Mouse (Mus musculus): ENCODE measurements around the gene Zfp488. TPM values are rescaled to one million over a fixed set of nuclear protein-coding genes. Genes with fewer than 3 reads are reported as not detected.

Gene Zfp488
- total RNA-seq, 2 experiments from 2014 or later = 3.4 to 5.0 TPM

GRCm38 (mm10) chr14:33953761-33954160 is 24.8 kb downstream of the Zfp488 start, which contains the start of gene Rbp3:
Gene Rbp3, plus strand, starts transcription at chr14:33954003.
- DNase-seq (ENCODE audit: extremely low spot score in 1 of 2, low spot score in 2 of 2) = no peak
- intact Hi-C loops (cut with DNase I) = no loop called here

GRCm38 (mm10) chr14:33952233-33952981 is 26.2 kb downstream of the Zfp488 start:
- intact Hi-C loops (cut with DNase I) = no loop called here
- no peak for DNase-seq (ENCODE audit: extremely low spot score in 1 of 2, low spot score in 2 of 2)

- intact Hi-C loops (cut with DNase I) = no loop called here
- no peak for DNase-seq (ENCODE audit: extremely low spot score in 1 of 2, low spot score in 2 of 2)
These were observed 32.4 kb downstream of the Zfp488 start for GRCm38 (mm10) chr14:33946125-33946524.

- intact Hi-C loops (cut with DNase I) = no loop called here
- DNase-seq (ENCODE audit: extremely low spot score in 1 of 2, low spot score in 2 of 2) = no peak
These were observed 36.3 kb downstream of the Zfp488 start for GRCm38 (mm10) chr14:33942222-33942621.

GRCm38 (mm10) chr14:33940739-33941138 is 37.8 kb downstream of the Zfp488 start, which contains the start of gene Gdf2:
Gene Gdf2, plus strand, starts transcription at chr14:33941039.
- no peak for DNase-seq (ENCODE audit: extremely low spot score in 1 of 2, low spot score in 2 of 2)
- intact Hi-C loops (cut with DNase I) = no loop called here

- intact Hi-C loops (cut with DNase I) = no loop called here
- DNase-seq (ENCODE audit: extremely low spot score in 1 of 2, low spot score in 2 of 2) = peak; percentile 44 to 76
These were observed 39.4 kb downstream of the Zfp488 start for GRCm38 (mm10) chr14:33939117-33939516.

- peak; percentile 52 to 63 for DNase-seq (ENCODE audit: extremely low spot score in 1 of 2, low spot score in 2 of 2)
- intact Hi-C loops (cut with DNase I) = loop anchor here (2.0 to 5.0 kb wide), 2 partner anchors 239 to 262 kb away; no protein-coding TSS in a partner anchor
These were observed 44.7 kb downstream of the Zfp488 start for GRCm38 (mm10) chr14:33933778-33934317.

- intact Hi-C loops (cut with DNase I) = loop anchor here (2.0 to 5.0 kb wide), 2 partner anchors 238 to 261 kb away; no protein-coding TSS in a partner anchor
- DNase-seq (ENCODE audit: extremely low spot score in 1 of 2, low spot score in 2 of 2) = peak in 1 of 2 experiments; percentile 77
These were observed 45.4 kb downstream of the Zfp488 start for GRCm38 (mm10) chr14:33932935-33933703.

- intact Hi-C loops (cut with DNase I) = loop anchor here (2.0 to 5.0 kb wide), 2 partner anchors 237 to 260 kb away; no protein-coding TSS in a partner anchor
- no peak for DNase-seq (ENCODE audit: extremely low spot score in 1 of 2, low spot score in 2 of 2)
These were observed 46.7 kb downstream of the Zfp488 start for GRCm38 (mm10) chr14:33931853-33932252.

- DNase-seq (ENCODE audit: extremely low spot score in 1 of 2, low spot score in 2 of 2) = peak in 1 of 2 experiments; percentile 66
- intact Hi-C loops (cut with DNase I) = no loop called here
These were observed 55.1 kb downstream of the Zfp488 start, which contains the start of gene Gdf10 for GRCm38 (mm10) chr14:33923168-33924070. Gene Gdf10, plus strand, starts transcription at chr14:33923587.

- no peak for DNase-seq (ENCODE audit: extremely low spot score in 1 of 2, low spot score in 2 of 2)
- intact Hi-C loops (cut with DNase I) = no loop called here
These were observed 55.8 kb downstream of the Zfp488 start for GRCm38 (mm10) chr14:33922771-33923167.

GRCm38 (mm10) chr14:33920727-33921559 is 57.6 kb downstream of the Zfp488 start:
- intact Hi-C loops (cut with DNase I) = no loop called here
- DNase-seq (ENCODE audit: extremely low spot score in 1 of 2, low spot score in 2 of 2) = peak in 1 of 2 experiments; percentile 36

Other genes with a start within 250 kb of the Zfp488 start
- gene Gdf10, start 55.2 kb downstream of the Zfp488 start, total RNA-seq (2021) = 1 to 10 TPM; 7.1 to 7.5 TPM
- not detected for gene Gdf2, start 37.7 kb downstream of the Zfp488 start, total RNA-seq (2021)
- under 1 TPM in 1 of 2 experiments, not detected in 1; 0.06 TPM for gene Rbp3, start 24.8 kb downstream of the Zfp488 start, total RNA-seq (2021)
- gene Gm30083, start 36.4 kb upstream of the Zfp488 start, total RNA-seq (2021) = not detected
- not detected for gene Gm5460, start 38.0 kb upstream of the Zfp488 start, total RNA-seq (2021)
- gene Antxrl, start 73.9 kb upstream of the Zfp488 start, total RNA-seq (2021) = not detected
- gene Anxa8, start 107.2 kb upstream of the Zfp488 start, total RNA-seq (2021) = under 1 TPM; 0.47 to 0.57 TPM
- not detected for gene A630023A22Rik, start 124.0 kb upstream of the Zfp488 start, total RNA-seq (2021)
- gene Npy4r, start 173.7 kb upstream of the Zfp488 start, total RNA-seq (2021) = not detected
- gene Gprin2, start 222.9 kb upstream of the Zfp488 start, total RNA-seq (2021) = 1 to 10 TPM; 6.3 TPM
- gene Syt15, start 240.8 kb upstream of the Zfp488 start, total RNA-seq (2021) = 1 to 10 TPM; 1.2 to 1.8 TPM